Mouse (Mus musculus): ENCODE results near the gene Obp2b.

GRCm38 (mm10) chr2:25703706-25704105, 33.1 kb upstream of the Obp2b start:
- no peak for TF ChIP-seq CTCF (IDR thresholded peaks at IDR 0.05; ENCODE audit: borderline replicate concordance, extremely low read depth, insufficient read depth, insufficient read length)
- no peak for TF ChIP-seq POLR2A (IDR thresholded peaks at IDR 0.05; ENCODE audit: borderline replicate concordance, extremely low read depth, insufficient read depth, insufficient read length, poor library complexity, severe bottlenecking)

Measured in brain, embryonic 14.5 days (tissue).